Mouse (Mus musculus) heart, postnatal 0 days (tissue): Measurements from ENCODE around the gene Chst12.

Experiments
- CTCF ChIP-seq: IDR thresholded peaks from 2 replicates; pipeline ENCODE4 v1.5.1; 2016; ENCODE audit warnings: antibody characterized with exemption, control low read depth, low read depth
- EP300 ChIP-seq: IDR thresholded peaks from 2 replicates; pipeline ENCODE4 v1.6.1; 2016; ENCODE audit warnings: antibody characterized with exemption, low read depth

DNA sequence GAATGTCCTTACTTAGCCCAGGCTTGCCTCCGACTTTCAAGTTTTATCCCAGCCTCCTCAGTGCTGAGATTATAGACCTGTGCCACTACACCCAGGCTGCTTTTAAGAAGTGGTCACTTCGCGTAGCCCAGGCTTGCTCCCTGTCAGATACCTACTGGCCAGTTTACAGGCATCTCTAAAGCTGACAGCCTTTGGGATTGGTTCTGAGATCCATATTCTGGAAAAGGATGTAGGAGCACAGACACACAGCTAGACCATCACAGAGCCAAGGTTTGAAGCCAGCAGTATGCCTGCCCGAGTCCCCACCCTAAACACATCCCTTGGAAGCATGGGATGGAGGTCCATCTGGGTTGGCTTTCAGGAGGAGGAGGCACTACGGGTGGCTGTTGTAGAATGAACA lies 62.4 kb downstream of the Chst12 start:
- TF ChIP-seq CTCF (no peak), EP300 (no peak)
